Mouse (Mus musculus) myocyte (in vitro differentiated cells): ENCODE measurements around the gene Dcun1d5. TPM values are rescaled to one million over a fixed set of nuclear protein-coding genes. Genes with fewer than 3 reads are reported as not detected.
"Not testable (repeated sequence)": the region's sequence is repeated elsewhere in the genome, so short reads cannot be mapped to it uniquely, and the experiment has no call there.

Experiments used
- H3K27me3 ChIP-seq: one replicate; pipeline ENCODE4 v1.6.1; 2011; ENCODE audit not compliant: control insufficient read depth, insufficient read depth, insufficient read length
- H3K36me3 ChIP-seq: one replicate; pipeline ENCODE4 v1.6.1; 2011; ENCODE audit not compliant: control insufficient read depth, insufficient read depth
- H3K4me2 ChIP-seq: one replicate; pipeline ENCODE4 v1.6.1; 2011; ENCODE audit warnings: low read depth, control low read depth
- H3K4me3 ChIP-seq: one replicate; pipeline ENCODE4 v1.5.1; 2011; ENCODE audit warnings: mild to moderate bottlenecking, control low read depth, moderate library complexity
- H3K79me2 ChIP-seq: one replicate; pipeline ENCODE4 v1.6.1; 2011; ENCODE audit not compliant: control insufficient read depth, insufficient read depth
- H3ac ChIP-seq: one replicate; pipeline ENCODE4 v1.6.1; 2011; ENCODE audit not compliant: control insufficient read depth, insufficient read length
- CEBPB ChIP-seq: IDR thresholded peaks from 2 replicates; pipeline ENCODE4 v1.6.1; 2011; ENCODE audit warnings: mild to moderate bottlenecking, moderate library complexity; ENCODE audit not compliant: poor library complexity, insufficient read depth, severe bottlenecking
- E2F4 ChIP-seq: IDR thresholded peaks from one replicate; pipeline ENCODE4 v1.6.1; 2011; ENCODE audit warnings: mild to moderate bottlenecking, control low read depth, moderate library complexity; ENCODE audit not compliant: insufficient read depth
- MAX ChIP-seq: IDR thresholded peaks from one replicate; pipeline ENCODE4 v1.6.1; 2011; ENCODE audit warnings: low read depth, mild to moderate bottlenecking, control low read depth
- MYOD1 ChIP-seq, 3 experiments: IDR thresholded peaks; one replicate each; pipeline ENCODE4 v1.6.1; 2011; ENCODE audit warnings: control low read depth in 2 of 3, low read depth in 2 of 3, mild to moderate bottlenecking in 2 of 3, moderate library complexity in 1 of 3; ENCODE audit not compliant: insufficient read length in 2 of 3, control insufficient read depth in 1 of 3
- MYOG ChIP-seq, 3 experiments: IDR thresholded peaks; one replicate each; pipeline ENCODE4 v1.6.1; 2011; ENCODE audit warnings: control low read depth in 2 of 3, low read depth in 2 of 3, mild to moderate bottlenecking in 2 of 3; ENCODE audit not compliant: insufficient read length in 2 of 3, control insufficient read depth in 1 of 3, insufficient read depth in 1 of 3
- POLR2A ChIP-seq: IDR thresholded peaks from one replicate; pipeline ENCODE4 v1.6.1; 2011; ENCODE audit warnings: low read depth, mild to moderate bottlenecking, control low read depth, moderate library complexity; ENCODE audit not compliant: insufficient read length
- POLR2AphosphoS2 ChIP-seq: IDR thresholded peaks from one replicate; pipeline ENCODE4 v1.6.1; 2011; ENCODE audit warnings: low read depth, control low read depth; ENCODE audit not compliant: insufficient read length
- REST ChIP-seq: IDR thresholded peaks from one replicate; pipeline ENCODE4 v1.6.1; 2011; ENCODE audit warnings: mild to moderate bottlenecking, control low read depth, moderate library complexity; ENCODE audit not compliant: insufficient read depth, insufficient read length
- SRF ChIP-seq: IDR thresholded peaks from one replicate; pipeline ENCODE4 v1.6.1; 2011; ENCODE audit warnings: low read depth; ENCODE audit not compliant: control insufficient read depth, insufficient read length
- TCF12 ChIP-seq: IDR thresholded peaks from one replicate; pipeline ENCODE4 v1.6.1; 2011; ENCODE audit warnings: mild to moderate bottlenecking, control low read depth; ENCODE audit not compliant: poor library complexity, insufficient read depth, severe bottlenecking
- TCF3 ChIP-seq: IDR thresholded peaks from one replicate; pipeline ENCODE4 v1.6.1; 2011; ENCODE audit warnings: low read depth, control low read depth; ENCODE audit not compliant: insufficient read length
- USF1 ChIP-seq: IDR thresholded peaks from one replicate; pipeline ENCODE4 v1.6.1; 2011; ENCODE audit warnings: low read depth, mild to moderate bottlenecking, control low read depth, moderate library complexity
- polyA plus RNA-seq: library from polyadenylated mRNA; unstranded; fragments of >200 nt; fragmentation: generic; extraction: Trizol; gene quantifications from one replicate; pipeline ENCODE4 v1.2.1, GENCODE M21; 2012; ENCODE audit warnings: missing spikeins

Dcun1d5 gene
- polyA plus RNA-seq, 1 experiment, result 48.9 TPM

DNA sequence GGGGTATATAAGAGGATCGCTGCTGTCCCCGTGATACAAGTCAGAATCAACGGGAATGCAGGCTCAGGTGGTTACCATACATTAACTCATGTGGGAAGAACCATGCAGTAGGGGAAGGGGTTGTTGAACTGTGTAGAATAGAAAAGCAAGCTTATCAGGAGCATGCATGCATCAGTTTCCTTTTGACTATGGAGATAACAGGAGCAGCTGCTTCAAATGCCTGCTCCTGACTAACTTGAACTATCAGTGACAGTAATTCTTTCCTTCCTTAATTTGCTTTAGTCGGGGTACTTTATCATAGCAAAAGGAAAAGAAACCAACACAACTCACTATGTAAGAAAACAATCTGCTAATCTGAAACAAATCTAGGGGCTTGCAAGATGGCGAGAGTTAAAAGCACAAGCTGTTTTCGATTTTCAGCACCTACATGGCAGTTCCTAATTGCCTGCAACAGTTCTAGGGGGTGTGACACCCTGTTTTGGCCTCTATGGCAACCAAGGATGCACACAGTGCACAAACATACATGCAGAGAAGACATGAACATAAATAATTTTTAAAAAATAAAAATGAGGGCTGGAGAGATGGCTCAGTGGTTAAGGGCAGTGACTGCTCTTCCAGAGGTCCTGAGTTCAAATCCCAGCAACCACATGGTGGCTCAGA lies 16.9 kb upstream of the Dcun1d5 start:
- TF ChIP-seq POLR2A (no peak), CEBPB (no peak), POLR2AphosphoS2 (no peak), USF1 (no peak), REST (no peak), TCF12 (no peak), MYOG (IDR thresholded peaks at IDR 0.05; ENCODE audit: control insufficient read depth in 1 of 3, insufficient read depth in 1 of 3, insufficient read length in 2 of 3, low read depth in 2 of 3) (no peak)
- H3K79me2 ChIP-seq, result no peaks in the 10 kb centered on the region
- H3ac ChIP-seq, result no peak overlapping the region
- no peak overlapping the region for H3K4me3 ChIP-seq
- no peaks in the 10 kb centered on the region for H3K27me3 ChIP-seq
- peaks cover 9% of the 10 kb centered on the region for H3K36me3 ChIP-seq
- H3K4me2 ChIP-seq, result no peak overlapping the region

DNA sequence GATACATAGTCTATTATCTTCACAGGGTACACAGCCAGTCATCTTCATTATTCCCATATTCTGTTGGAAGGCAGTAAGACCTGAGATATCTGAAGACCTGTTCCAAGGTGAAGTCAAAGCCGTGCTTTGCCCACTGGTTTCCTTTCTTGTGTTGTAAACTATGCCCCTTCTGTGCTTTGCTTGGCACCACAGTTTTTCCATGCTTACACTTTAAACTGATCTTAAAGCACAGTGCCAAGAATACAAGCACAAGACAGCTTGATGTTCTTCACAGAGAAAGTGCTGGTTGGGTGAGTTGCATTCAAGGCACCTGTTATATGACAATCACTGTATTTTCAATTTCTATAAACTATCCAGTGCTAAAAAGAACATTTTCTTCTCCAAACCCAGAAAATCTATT lies 10.6 kb upstream of the Dcun1d5 start:
- Histone ChIP-seq H3K27me3 (no peaks in the 10 kb centered on the region), H3K36me3 (peaks cover 5% of the 10 kb centered on the region), H3K4me2 (no peak overlapping the region), H3K4me3 (no peak overlapping the region), H3ac (no peak overlapping the region), H3K79me2 (no peaks in the 10 kb centered on the region)
- TF ChIP-seq SRF (no peak), POLR2AphosphoS2 (no peak), REST (no peak), MYOD1 (IDR thresholded peaks at IDR 0.05; ENCODE audit: control insufficient read depth in 1 of 3, insufficient read length in 2 of 3, low read depth in 2 of 3) (no peak), TCF12 (no peak), CEBPB (no peak)

DNA sequence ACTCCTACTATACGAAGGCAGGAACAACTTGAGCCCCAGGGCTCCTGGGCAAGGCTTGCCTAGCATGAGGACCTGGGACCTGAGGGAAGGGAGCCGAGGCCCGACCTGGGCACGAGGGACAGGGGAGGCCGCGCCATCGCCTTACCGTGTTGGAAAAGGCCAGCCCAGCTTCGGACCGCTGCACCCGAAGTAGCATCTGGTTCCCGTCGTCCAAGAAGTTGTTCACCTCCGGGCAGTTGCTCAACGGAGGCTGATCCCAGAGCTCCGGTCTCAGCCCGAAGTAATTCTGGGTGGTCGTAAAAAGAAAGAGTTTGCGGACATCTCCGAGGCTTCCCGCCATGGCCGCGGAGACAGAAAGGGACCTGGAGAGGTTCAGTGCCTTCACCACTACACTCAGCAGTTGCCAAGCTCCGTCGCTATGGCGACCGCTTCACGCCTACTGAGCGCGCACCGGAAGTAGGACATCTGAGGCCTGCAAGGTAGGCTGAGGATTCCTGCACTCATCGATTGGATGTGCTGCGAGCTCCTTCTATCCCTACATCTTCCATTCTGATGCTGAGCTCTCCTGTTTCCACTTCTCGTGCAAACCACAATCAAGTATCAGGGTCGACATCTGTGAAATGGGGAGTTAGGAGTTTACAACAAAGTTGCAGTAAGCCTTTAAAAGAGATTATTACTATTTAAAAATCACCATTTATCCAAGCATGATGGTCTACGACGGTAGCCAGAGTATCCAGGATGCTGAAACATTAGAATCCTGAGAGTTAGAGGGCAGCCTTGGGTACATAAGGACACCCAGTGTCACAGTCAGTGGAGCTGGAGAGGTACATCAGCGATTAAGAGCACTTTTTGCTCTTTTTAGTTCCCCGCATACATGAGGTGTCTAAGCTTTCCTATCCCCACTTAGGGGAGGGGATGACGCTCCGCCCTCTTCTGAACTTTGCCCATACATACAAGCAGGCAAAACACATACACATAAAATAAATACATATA lies 7.4 kb upstream of the Dcun1d5 start:
- Histone ChIP-seq H3ac (no peak overlapping the region), H3K27me3 (no peaks in the 10 kb centered on the region), H3K36me3 (no peaks in the 10 kb centered on the region), H3K4me2 (peak overlapping the region; percentile 61), H3K4me3 (peak overlapping the region; percentile 17), H3K79me2 (no peaks in the 10 kb centered on the region)
- peak; percentile 56 for TF ChIP-seq POLR2AphosphoS2
- no peak for TF ChIP-seq TCF3
- TF ChIP-seq USF1, result no peak
- no peak for TF ChIP-seq POLR2A
- no peak for TF ChIP-seq MYOG (IDR thresholded peaks at IDR 0.05; ENCODE audit: control insufficient read depth in 1 of 3, insufficient read depth in 1 of 3, insufficient read length in 2 of 3, low read depth in 2 of 3)
- TF ChIP-seq TCF12, result no peak

DNA sequence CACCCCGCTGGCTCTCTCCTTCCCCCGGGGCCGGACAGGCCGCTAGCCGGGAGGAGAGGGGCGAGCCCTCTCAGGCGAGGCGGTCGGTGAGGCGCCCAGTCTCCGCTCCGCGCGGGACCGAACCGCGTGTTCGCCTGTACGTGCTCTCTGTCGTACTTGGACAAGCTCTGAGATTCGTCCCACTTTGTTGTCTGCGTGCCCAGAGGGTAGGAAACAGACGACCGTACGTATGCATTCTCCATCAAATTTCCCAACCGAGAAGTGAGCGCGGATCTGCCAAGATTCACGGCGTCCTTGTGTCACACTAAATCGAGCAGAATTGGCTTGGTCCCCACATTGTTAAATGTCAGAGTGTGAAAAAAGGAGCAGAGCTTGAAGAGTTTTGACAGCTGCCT lies 574 bp downstream of the Dcun1d5 start:
- H3K27me3 ChIP-seq, result no peaks in the 10 kb centered on the region

DNA sequence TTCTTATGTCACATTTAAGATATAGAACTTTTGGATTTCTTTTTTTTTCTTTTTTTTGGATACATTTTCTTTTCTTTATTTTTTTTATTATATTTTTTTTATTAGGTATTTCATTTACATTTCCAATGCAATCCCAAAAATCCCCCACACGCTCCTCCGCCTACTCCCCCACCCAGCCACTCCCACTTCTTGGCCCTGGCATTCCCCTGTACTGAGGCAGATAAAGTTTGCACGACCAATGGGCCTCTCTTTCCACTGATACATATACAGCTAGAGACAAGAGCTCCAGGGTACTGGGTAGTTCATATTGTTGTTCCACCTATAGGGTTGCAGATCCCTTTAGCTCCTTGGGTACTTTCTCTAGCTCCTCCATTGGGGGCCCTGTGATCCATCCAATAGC lies 6.4 kb downstream of the Dcun1d5 start:
- not testable (repeated sequence) for H3K4me2 ChIP-seq, H3ac ChIP-seq, H3K4me3 ChIP-seq, H3K36me3 ChIP-seq, H3K27me3 ChIP-seq
- peaks cover 24% of the 10 kb centered on the region for H3K79me2 ChIP-seq

More for the DNA sequence above, 574 bp downstream of the Dcun1d5 start:
- H3K4me2 ChIP-seq, result peak overlapping the region; percentile 80
- H3K4me3 ChIP-seq, result peak overlapping the region; percentile 78
- H3K36me3 ChIP-seq, result peaks cover 4% of the 10 kb centered on the region
- H3K79me2 ChIP-seq, result peaks cover 52% of the 10 kb centered on the region
- no peak for TF ChIP-seq USF1
- no peak for TF ChIP-seq MYOG (IDR thresholded peaks at IDR 0.05; ENCODE audit: control insufficient read depth in 1 of 3, insufficient read depth in 1 of 3, insufficient read length in 2 of 3, low read depth in 2 of 3)
- TF ChIP-seq TCF3, result no peak
- no peak for TF ChIP-seq MAX
- TF ChIP-seq SRF, result no peak
- TF ChIP-seq MYOD1 (IDR thresholded peaks at IDR 0.05; ENCODE audit: control insufficient read depth in 1 of 3, insufficient read length in 2 of 3, low read depth in 2 of 3), result no peak
- no peak for TF ChIP-seq POLR2A
- no peak for TF ChIP-seq E2F4
- TF ChIP-seq TCF12, result no peak
- H3ac ChIP-seq, result peak overlapping the region; percentile 71
